Mouse (Mus musculus) frontal cortex, adult (tissue): ENCODE data around the gene Pla2g4d.

ENCODE experiments used
- ATAC-seq: cut with Nextera tagmentation; 2 replicates; pipeline ENCODE4 v1.9.2; 2017; ENCODE audit warnings: mild to moderate bottlenecking, moderate library complexity, mixed read lengths; ENCODE audit not compliant: low TSS enrichment

The Pla2g4d gene

DNA sequence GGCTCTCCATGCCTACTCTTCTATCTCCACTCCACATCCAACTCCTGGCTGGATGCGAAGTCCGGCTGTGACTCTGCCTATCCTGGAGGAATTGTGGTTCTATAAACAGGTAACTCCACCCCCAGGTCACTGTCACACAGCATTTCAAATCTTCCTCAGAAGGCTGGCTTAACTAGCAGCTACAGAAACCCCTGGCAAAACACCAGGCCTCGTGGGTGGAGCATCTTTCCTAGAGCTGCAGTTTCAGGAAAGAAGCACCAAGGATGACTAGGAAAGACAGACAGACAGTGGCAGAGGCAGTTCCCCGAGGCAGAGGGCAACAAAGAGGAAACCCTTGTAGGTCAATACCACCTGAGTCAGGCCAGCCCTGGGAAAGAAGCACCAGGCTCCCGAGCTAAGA, at the start of gene Pla2g4d:
Gene Pla2g4d, minus strand, starts transcription at position 203 of the 400 bp plus-strand sequence.
- peak; percentile 44; the same call in 1 of the 2 replicates for ATAC-seq

- ATAC-seq = peak; percentile 53; the same call in 1 of the 2 replicates
These were observed 48.9 kb upstream of the Pla2g4d start for GRCm38 (mm10) chr2:120337886-120338285.

GRCm38 (mm10) chr2:120331575-120331974, 42.6 kb upstream of the Pla2g4d start:
- peak; percentile 54 for ATAC-seq

- no peak for ATAC-seq
These were observed 26.1 kb upstream of the Pla2g4d start for GRCm38 (mm10) chr2:120315077-120315476.

DNA sequence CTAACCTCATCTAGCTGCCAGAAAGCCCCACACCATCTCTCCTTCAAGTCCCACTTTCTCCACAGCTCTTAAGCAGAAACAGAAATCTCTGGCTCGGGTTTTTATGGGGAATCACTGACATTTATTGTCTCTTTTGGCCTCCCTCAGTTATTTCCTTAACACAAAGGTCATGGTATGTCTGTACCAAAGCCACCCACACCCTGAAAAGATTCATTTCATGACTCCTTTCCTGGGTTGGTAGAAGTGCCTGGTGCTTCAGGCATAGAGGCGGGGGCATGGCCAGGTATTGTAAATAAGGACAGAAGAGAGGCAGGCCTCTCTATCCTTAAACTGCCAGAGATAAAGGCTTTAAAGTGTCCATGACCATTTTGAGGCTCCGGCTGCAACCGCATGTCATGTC, 25.5 kb upstream of the Pla2g4d start:
- no peak for ATAC-seq

- no peak for ATAC-seq
These were observed 25.0 kb upstream of the Pla2g4d start, which contains the start of gene Pla2g4f for GRCm38 (mm10) chr2:120313976-120314375. TSS of gene Pla2g4f (minus strand) at chr2:120314165.

GRCm38 (mm10) chr2:120312276-120312825, 23.4 kb upstream of the Pla2g4d start:
- ATAC-seq = no peak

GRCm38 (mm10) chr2:120304113-120304512, 15.1 kb upstream of the Pla2g4d start:
- peak; percentile 38; the same call in 1 of the 2 replicates for ATAC-seq

GRCm38 (mm10) chr2:120301076-120301475, 12.1 kb upstream of the Pla2g4d start:
- no peak for ATAC-seq

- peak; percentile 59 for ATAC-seq
These were observed 10.9 kb upstream of the Pla2g4d start for GRCm38 (mm10) chr2:120299866-120300265.

- ATAC-seq = no peak
These were observed 7.2 kb upstream of the Pla2g4d start for GRCm38 (mm10) chr2:120296160-120296559.

GRCm38 (mm10) chr2:120291471-120292078, 2.6 kb upstream of the Pla2g4d start:
- ATAC-seq = no peak

DNA sequence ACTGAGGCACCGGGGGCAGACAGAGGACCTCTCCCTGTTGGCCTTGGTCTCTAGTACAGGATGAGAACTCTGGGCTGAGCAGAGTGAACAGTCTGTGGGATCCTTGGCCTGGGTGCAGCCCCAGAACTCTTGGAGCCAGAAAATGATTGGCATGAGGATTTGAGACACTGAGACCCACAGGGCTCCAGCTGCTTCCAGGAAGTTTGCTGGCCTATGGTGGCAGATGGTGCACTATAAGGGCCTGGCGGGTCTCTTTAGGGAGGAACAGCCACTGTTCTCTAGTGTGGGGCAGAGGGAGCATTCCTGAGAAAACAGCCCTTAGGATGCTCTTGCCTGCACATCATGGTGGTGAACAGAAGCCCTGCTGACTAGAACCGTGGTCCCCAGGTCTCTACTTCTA, 596 bp downstream of the Pla2g4d start:
- no peak for ATAC-seq

- ATAC-seq = no peak
These were observed 3.4 kb downstream of the Pla2g4d start for GRCm38 (mm10) chr2:120285639-120286038.

DNA sequence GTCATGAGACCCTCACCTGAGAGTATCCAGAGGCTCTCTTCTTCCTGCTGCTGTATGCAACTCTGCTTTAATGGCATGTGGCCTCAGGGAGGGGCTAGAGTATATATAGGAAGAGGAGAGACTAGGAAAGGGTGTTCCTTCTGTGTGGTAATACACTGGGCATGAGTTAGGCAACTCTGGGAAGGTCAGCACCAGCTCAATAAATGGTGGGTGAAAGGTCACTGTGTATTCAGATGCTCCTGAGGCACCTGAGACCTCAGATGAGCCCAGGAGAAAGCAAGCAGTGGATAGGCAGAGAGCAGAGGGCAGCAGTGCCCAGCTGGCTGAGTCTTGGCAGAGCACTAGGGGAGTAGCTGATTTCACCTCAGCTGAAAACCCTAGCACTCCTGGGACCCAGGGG, 4.3 kb downstream of the Pla2g4d start:
- ATAC-seq = no peak

DNA sequence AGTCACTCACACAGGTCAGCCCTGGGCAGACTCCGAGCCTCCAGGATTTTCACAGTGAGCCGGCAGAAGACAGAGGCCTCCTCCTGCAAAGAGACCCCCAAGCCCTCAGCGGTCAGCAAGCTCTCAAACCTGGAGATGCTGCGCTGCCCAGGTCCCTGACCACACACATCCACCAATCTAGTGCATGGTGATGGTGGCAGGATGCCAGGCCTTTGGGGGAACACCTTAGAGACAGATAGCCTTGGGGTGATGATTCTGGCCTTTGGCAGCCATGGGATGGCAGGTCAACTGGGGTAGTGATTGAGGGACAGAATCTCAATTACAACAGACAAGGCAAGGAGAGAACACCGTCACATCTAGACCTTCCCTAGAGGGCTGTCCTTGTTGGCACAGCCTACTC, 4.9 kb downstream of the Pla2g4d start:
- ATAC-seq = no peak

DNA sequence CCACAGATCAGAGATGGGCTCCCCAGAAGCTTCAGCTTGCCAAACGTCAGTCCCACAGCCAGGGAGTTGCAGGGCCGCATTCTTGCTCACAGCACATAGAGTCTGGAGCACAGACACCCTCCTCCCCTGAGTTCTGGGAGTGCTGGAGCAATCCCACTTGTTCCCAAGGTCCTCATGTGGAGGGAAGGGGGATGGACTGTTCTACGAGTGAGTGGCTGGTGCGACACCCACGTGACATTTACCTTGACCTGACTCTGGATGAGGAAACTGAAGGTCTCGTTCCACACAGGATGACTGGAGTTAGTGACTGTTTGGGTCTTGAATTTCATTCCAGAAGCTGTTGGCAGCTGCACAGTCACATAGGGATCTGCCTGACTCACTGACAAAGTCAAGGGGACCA, 5.4 kb downstream of the Pla2g4d start:
- no peak for ATAC-seq

- ATAC-seq = no peak
These were observed 7.8 kb downstream of the Pla2g4d start for GRCm38 (mm10) chr2:120281221-120281620.

- ATAC-seq = peak; percentile 50; the same call in 1 of the 2 replicates
These were observed 9.0 kb downstream of the Pla2g4d start for GRCm38 (mm10) chr2:120279961-120280360.

DNA sequence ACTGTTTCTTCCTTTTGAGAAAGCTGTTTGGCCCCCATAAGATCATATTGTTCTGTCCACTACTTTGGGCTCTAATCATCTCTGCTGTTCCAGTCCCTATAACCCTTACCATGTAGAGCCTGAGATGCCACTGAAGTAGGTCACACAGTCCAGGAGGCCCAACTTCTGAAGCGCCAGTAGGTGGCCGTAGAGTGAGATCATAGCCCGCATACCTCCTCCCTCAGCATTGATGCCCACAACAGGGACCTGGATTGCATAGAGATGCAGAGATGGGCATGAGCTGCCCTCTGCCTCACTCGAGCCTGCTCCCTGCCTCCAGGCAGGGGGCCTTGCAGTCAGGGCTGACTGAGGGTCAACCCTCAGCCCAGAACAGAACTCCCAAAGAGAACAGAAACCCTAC, 12.0 kb downstream of the Pla2g4d start:
- ATAC-seq = no peak

- peak; percentile 69; the same call in 1 of the 2 replicates for ATAC-seq
These were observed 20.4 kb downstream of the Pla2g4d start for GRCm38 (mm10) chr2:120268635-120269034.

- no peak; the same call in 1 of the 2 replicates for ATAC-seq
These were observed 23.5 kb downstream of the Pla2g4d start for GRCm38 (mm10) chr2:120265523-120265922.

GRCm38 (mm10) chr2:120264858-120265257, 24.1 kb downstream of the Pla2g4d start:
- ATAC-seq = peak; percentile 57; the same call in 1 of the 2 replicates
